Mouse (Mus musculus): ENCODE results near the gene Tas2r107. TPM values are rescaled to one million over a fixed set of nuclear protein-coding genes. Genes with fewer than 3 reads are reported as not detected.
"Not testable (repeated sequence)": the region's sequence is repeated elsewhere in the genome, so short reads cannot be mapped to it uniquely, and the experiment has no call there.

The Tas2r107 gene
- not detected for total RNA-seq (2021)

- intact Hi-C loops (cut with DNase I) = no loop called here
- DNase-seq (ENCODE audit: low spot score) = no peak
These were observed at the start of gene Tas2r107 for GRCm38 (mm10) chr6:131660049-131660448. Tas2r107 (minus strand) TSS chr6:131660149.

GRCm38 (mm10) chr6:131689963-131690362, 30.0 kb upstream of the Tas2r107 start, which contains the start of gene Tas2r114:
Tas2r114 (minus strand) TSS chr6:131690063.
- DNase-seq (ENCODE audit: low spot score) = no peak
- intact Hi-C loops (cut with DNase I) = no loop called here

GRCm38 (mm10) chr6:131687395-131687794, 27.4 kb upstream of the Tas2r107 start, which contains the start of gene Tas2r105:
Tas2r105 (minus strand) TSS chr6:131687495.
- intact Hi-C loops (cut with DNase I) = no loop called here
- no peak for DNase-seq (ENCODE audit: low spot score)

- no peak for DNase-seq (ENCODE audit: low spot score)
- intact Hi-C loops (cut with DNase I) = no loop called here
These were observed 25.7 kb upstream of the Tas2r107 start, which contains the start of gene Tas2r104 for GRCm38 (mm10) chr6:131685644-131686043. Tas2r104 (minus strand) TSS chr6:131685744.

- no peak for DNase-seq (ENCODE audit: low spot score)
- intact Hi-C loops (cut with DNase I) = no loop called here
These were observed 18.8 kb upstream of the Tas2r107 start, which contains the start of gene Tas2r106 for GRCm38 (mm10) chr6:131678786-131679185. Tas2r106 (minus strand) TSS chr6:131678886.

GRCm38 (mm10) chr6:131630812-131631211, 29.1 kb downstream of the Tas2r107 start, which contains the start of gene Tas2r130:
Tas2r130 (minus strand) TSS chr6:131630912.
- DNase-seq (ENCODE audit: low spot score) = no peak
- intact Hi-C loops (cut with DNase I) = no loop called here

GRCm38 (mm10) chr6:131609956-131610355, 50.0 kb downstream of the Tas2r107 start:
- DNase-seq (ENCODE audit: low spot score); intact Hi-C loops (cut with DNase I): not testable (repeated sequence)

Other genes with a start within 250 kb of the Tas2r107 start
- not detected for gene 5430401F13Rik, start 173.7 kb downstream of the Tas2r107 start, total RNA-seq (2021)
- not detected for gene Gm6619, start 173.7 kb downstream of the Tas2r107 start, total RNA-seq (2021)
- gene Tas2r130, start 29.2 kb downstream of the Tas2r107 start, total RNA-seq (2021) = not detected
- not detected for gene Tas2r106, start 18.7 kb upstream of the Tas2r107 start, total RNA-seq (2021)
- not detected for gene Tas2r104, start 25.6 kb upstream of the Tas2r107 start, total RNA-seq (2021)
- gene Tas2r105, start 27.3 kb upstream of the Tas2r107 start, total RNA-seq (2021) = not detected
- gene Tas2r114, start 29.9 kb upstream of the Tas2r107 start, total RNA-seq (2021) = not detected

Data from heart, postnatal 25 days (tissue).